Mouse (Mus musculus) cerebellum, adult 18-20 months (tissue): ENCODE measurements around the gene Synrg.

ENCODE experiments used
- DNase-seq, 2 experiments: peaks; one replicate each; pipeline ENCODE4 v3.0.0; 2021

Gene Synrg

DNA sequence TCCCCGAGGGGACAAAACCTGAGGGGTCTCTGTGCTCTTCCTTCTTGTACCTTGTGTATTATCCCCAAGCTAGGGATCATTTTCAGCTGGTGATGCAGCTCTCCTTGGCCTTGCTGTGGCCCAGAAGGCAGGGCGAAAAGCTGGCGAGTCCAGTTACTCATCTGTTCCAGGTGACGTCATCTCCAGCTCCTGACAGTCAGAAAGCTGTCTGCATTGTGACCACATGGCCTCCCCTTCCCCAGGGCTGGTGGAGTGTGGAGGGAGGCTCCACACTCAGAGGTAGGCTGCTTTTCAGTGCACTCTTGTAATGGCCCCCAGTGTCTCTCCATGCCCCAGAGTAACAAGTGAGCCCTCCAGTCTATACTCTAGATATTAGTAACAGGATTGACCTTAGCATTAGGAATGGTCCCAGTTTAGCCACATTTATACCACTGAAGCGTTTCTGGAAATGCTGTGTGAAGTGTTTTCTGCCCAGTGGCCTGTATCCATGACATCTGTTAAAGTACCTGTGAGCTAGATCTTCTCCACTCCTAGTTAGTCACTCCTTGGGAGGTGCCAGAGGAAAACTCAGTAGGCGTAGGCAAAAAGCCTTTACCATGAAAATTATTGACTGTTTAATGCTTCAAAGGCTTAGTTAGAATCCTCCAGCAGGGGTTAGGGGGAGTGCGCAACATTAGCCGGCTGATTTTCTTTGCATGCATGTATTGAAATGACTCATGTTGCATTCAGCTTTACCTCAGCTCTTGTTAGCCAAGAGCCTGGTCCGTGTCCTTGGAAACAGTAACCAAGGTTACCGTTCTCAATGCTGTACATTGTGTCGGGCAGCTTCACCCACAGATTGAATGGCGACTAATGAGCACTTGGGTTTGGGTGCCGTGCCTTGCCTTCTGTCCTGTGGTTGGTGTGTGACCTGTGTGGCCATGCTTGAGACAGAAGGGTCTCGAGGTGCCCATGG lies 78.9 kb downstream of the Synrg start:
- DNase-seq: peak in 1 of 2 experiments; percentile 33

GRCm38 (mm10) chr11:84044988-84045387 lies 80.8 kb downstream of the Synrg start:
- DNase-seq: no peak

- DNase-seq: no peak
Measured at GRCm38 (mm10) chr11:84047270-84047669, 83.0 kb downstream of the Synrg start.

- DNase-seq: no peak
Measured at GRCm38 (mm10) chr11:84048411-84048810, 84.2 kb downstream of the Synrg start.

GRCm38 (mm10) chr11:84053055-84053454 lies 88.8 kb downstream of the Synrg start:
- DNase-seq: no peak

GRCm38 (mm10) chr11:84053524-84054163 lies 89.4 kb downstream of the Synrg start:
- peak; percentile 95 to 97 for DNase-seq

DNA sequence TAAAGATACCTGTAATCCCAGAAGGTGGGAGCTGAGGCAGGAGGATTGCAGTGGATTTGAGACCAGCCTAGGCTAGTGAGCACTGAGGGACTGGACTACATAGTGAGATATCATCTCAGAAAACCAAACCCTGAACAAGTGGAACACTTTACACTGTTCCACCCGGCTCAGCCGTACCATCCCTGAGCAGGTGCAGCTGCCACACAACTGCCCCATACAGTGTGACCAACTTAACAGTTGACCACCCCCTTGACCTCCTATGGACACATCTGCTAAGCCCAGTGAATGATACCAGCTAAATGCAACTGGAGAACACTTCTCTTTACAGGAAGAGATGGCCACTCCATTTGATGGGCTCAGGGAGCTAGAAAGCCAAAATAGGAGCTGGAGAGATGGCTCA lies 93.2 kb downstream of the Synrg start:
- DNase-seq: no peak

- DNase-seq: no peak
Measured at GRCm38 (mm10) chr11:84059784-84060183, 95.6 kb downstream of the Synrg start.

DNA sequence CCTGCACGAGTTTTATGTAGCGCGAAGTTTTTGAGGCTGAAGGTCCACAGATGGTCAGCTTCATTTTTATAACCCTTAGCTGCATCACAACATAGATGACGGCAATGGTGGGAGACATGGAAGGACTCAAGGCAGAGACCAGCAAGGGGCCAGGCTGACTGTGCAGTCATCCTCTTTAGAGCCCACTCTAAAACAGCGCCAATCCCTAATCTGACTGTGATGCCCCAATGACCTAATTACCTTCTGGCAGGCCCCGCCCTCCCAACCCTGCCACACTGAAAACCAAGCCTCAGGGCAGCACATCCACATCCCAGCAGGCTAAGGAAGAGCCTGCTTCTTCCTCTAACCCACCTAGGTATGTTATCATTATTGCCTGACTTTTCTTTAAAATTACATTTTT lies 96.4 kb downstream of the Synrg start:
- DNase-seq: no peak

DNA sequence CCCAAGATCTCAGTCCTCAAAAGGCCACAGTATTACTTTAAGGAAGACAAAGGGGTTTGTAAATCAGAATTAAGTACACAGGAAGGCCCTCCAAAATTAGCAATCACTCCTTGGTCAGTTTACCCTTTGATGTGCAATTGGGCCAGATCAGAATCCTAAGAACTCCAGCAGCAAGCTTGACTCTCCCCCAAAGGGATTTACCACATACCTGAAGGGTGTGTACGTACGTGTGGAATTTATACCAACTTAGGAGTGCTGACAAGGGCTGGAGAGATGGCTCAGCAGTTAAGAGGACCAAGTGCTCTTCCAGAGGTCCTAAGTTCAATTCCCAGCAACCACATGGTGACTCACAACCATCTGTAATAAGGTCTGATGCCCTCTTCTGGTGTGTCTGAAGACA lies 97.7 kb downstream of the Synrg start:
- no peak for DNase-seq

DNA sequence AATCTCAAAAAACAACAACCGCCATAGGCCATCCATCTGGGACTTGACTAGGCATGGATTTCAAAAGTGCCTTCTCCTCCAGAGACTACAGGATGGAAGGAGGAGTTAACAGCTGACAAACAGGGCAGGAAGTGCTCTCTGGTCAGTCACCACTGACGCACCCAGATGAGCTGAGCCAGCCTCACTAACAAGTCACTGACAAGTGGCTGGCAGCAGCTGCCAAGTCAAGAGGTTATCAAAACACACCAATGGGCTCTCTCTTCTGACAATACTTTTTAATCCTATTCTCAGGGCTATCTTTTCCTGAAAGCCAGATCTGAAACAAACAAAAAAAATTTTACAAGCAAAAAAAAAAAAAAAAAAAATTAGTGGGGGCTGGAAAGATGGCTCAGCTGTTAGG lies 98.6 kb downstream of the Synrg start:
- no peak for DNase-seq

DNA sequence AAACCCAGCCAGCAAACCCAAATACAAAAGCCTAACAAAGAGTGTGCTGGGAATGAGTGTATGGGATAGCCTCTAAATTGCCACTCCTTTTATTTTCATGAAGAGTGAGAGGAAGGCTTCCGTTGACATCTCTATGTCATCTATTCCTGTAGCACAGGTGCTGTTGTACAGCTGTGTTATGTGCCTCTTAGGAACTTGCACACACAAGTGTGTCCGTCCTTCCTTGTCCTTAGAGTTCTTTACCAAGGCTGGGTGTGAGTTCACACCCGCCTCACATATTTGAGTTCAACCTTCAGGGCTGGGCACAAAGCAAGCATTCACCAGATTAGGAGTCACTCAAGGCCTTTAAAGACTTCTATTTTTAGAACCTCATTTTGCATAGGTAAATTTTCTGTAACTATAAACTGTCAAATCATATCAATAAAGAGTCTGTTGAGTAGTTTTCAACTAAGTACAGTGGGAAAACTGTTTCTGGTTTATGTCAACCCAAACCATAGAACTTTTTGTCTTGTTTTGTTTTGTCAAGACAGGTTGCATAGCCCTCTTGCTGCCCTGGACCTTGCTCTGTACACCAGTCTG lies 99.5 kb downstream of the Synrg start:
- DNase-seq: no peak

DNA sequence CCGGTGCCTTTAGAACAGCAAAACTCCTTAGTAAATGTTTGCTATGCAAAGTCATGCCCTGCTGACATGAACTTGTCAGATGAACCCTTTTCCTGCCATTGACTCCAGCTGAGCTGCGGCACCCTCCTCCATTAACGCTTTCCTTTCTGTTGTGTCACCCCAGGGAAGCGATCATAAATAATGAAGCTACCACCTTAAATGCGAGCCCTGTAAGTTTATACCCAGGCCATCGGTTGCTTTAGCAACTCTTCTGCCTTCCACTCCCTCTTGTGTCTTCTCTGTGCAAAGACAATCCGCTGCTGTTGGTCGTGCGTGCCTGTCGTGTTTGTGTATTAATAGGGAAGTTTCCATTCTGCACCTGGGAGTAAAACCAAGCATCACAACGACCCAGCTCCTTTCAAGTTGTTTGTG lies 101.8 kb downstream of the Synrg start:
- DNase-seq: peak; percentile 46 to 68

DNA sequence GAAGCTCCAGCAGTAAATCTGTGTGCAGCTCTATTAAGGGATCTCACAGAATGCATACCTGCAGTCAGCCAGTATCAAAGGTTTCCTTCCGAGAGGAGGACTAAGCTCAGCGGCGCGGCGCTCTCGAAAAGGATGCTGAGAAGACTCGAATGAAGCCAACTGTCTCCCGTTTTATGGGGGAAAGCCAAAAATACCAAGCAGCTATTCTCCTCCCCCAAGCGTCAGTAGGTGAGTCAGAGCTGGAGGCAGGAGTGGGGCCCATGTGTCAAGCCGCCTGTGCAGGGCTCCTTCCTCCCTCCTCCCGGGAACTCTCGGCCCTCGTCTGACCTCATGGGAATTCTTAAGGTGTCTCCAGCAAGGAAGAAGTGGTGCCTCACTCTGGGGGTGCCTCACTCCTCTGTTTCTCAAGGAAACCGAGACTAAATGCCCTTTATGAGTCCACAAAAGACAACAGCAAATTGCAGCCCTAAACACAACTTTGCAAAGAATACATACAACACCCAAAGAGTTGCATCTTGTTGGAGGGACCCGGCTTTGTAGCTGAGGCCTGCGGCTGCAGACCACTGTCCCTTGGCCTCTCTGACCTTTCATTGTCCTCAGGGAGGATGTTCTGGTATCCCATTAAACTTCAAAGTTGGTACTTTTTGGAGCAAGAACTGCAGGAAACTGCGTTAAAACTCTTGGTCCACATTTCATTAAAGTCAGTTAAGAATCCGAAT lies 102.9 kb downstream of the Synrg start:
- DNase-seq: peak; percentile 79 to 89

- DNase-seq: no peak
Measured at GRCm38 (mm10) chr11:84067720-84068190, 103.5 kb downstream of the Synrg start.

- peak; percentile 67 to 91 for DNase-seq
Measured at GRCm38 (mm10) chr11:84068191-84069033, 104.2 kb downstream of the Synrg start.

DNA sequence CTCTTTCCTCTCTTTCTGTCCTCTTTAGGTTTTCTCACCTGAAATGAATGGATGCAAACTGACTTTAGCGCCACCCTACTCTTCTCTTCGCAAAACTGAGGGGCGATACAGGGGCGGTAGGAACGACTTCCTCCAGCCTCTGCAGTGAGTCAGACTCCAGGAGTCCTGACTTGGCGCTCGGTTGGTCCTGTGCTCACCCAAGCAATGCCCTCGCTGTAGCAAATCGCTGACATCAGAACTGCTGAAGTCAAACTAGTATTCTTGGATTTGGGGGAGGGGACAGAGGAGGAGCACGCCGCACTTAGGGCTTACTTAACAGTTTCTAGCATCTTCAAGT lies 104.8 kb downstream of the Synrg start, which contains the start of gene Dusp14:
Gene Dusp14, minus strand, starts transcription at position 228 of the 337 bp plus-strand sequence.
- DNase-seq: no peak

GRCm38 (mm10) chr11:84072904-84073651 lies 108.8 kb downstream of the Synrg start:
- no peak for DNase-seq

DNA sequence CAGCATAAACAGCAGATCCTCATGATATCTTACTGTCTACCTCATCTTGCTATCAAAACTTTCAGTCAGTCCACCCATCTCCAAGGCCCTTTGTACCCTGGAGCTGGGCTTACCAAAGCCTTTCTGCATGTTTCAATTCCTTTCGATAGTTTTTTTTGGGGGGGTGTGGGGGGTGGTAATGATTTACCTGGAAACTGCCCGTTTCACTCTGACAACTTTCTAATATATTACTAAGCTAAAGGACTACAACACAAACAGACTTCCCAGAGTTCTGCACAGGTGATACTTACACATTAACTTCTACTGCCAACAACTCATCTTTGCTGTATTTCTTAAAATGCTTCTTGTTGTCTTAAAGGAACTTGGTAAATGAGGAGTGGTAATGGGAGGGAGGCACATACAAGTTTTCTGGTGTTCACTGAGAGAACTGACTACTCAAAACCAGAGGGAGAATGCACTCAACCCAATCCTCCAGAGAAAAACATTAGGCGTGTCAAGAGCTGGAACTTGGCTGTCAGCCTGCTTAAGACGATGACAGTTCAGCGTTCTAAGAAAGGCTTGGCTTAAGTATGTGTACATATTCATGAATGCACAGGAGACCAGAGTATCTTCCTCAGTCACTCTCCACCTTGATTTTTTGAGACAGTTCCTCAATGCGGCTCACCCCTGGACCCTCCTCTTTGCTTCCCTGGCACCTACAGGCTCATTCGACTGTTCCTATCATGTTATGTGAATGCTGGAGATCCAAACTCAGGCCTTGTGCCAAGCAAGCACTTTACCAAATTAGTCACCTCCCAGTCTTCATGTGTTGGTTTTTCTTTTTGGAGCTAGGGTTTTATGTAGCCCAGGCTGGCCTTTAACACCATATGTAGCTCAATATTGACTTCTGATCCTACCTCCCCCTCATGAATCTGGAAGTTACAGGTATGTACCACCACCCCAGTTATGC lies 109.9 kb downstream of the Synrg start:
- DNase-seq: no peak

- DNase-seq: no peak
Measured at GRCm38 (mm10) chr11:84077008-84077407, 112.8 kb downstream of the Synrg start.
